In genomic region chr4:139932970-139933801, GRCm38 (mm10) we compare ENCODE assay signal across 8 mouse cellular contexts. TPM values are rescaled to one million over a fixed set of nuclear protein-coding genes. Genes with fewer than 3 reads are reported as not detected.
DNase-seq lines count a peak whose midpoint lies in the region; ATAC-seq and TF ChIP-seq lines count a peak whose summit lies in the region.

No protein-coding gene starts in this region.

- H3K27me3 ChIP-seq in lung, embryonic 16.5 days (ENCODE audit: control insufficient read depth, insufficient read depth, low read depth, low read length), result peaks cover 6% of the 10 kb centered on the region
- H3K27me3 ChIP-seq in embryonic facial prominence, embryonic 15.5 days, result peaks cover 10% of the 10 kb centered on the region

- intact Hi-C loops in left cerebral cortex, postnatal 10 days (cut with DNase I), result no loop called here
- intact Hi-C loops in heart, postnatal 25 days (cut with DNase I), result no loop called here

- DNase-seq in lung, adult 2 months, result no peak
- peak; percentile 57 to 72 for DNase-seq in left cerebral cortex, postnatal 10 days (ENCODE audit: extremely low spot score in 1 of 2, low spot score in 2 of 2)
- DNase-seq in skeletal muscle tissue, adult 2 months (ENCODE audit: low read depth, low spot score), result peak; percentile 13
- DNase-seq in heart, postnatal 25 days (ENCODE audit: low spot score), result no peak
- no peak for DNase-seq in spleen, adult 18-20 months

- 44% methylated on average over 18 of the region's 18 CpGs for WGBS in lung, embryonic 16.5 days
- WGBS in lung, adult 2 months, result 52% methylated on average over 18 of the region's 18 CpGs
- 42% methylated on average over 18 of the region's 18 CpGs for WGBS in embryonic facial prominence, embryonic 15.5 days

- no peak overlapping the region for H3K4me3 ChIP-seq in lung, embryonic 16.5 days (ENCODE audit: low read length)
- no peak overlapping the region for H3K4me3 ChIP-seq in lung, adult 2 months (replicated peaks; ENCODE audit: extremely low read depth, low read depth, low read length)
- no peak overlapping the region for H3K4me3 ChIP-seq in embryonic facial prominence, embryonic 15.5 days (replicated peaks)

- H3K9ac ChIP-seq in lung, embryonic 16.5 days (ENCODE audit: low read length), result no peak overlapping the region
- no peak overlapping the region for H3K9ac ChIP-seq in embryonic facial prominence, embryonic 15.5 days

- peaks cover 6% of the 10 kb centered on the region; the same call in 1 of the 2 replicates for H3K4me1 ChIP-seq in lung, embryonic 16.5 days (replicated peaks; ENCODE audit: control insufficient read depth, insufficient read depth, low read length)
- no peaks in the 10 kb centered on the region for H3K4me1 ChIP-seq in lung, adult 2 months (ENCODE audit: control insufficient read depth, insufficient read depth, low read length)
- peaks cover 19% of the 10 kb centered on the region for H3K4me1 ChIP-seq in embryonic facial prominence, embryonic 15.5 days

- no peak for TF ChIP-seq POLR2A in lung, adult 2 months (IDR thresholded peaks at IDR 0.05; ENCODE audit: borderline replicate concordance, extremely low read depth, low read depth, low read length)

- no peaks in the 10 kb centered on the region for H3K9me3 ChIP-seq in lung, embryonic 16.5 days (ENCODE audit: control insufficient read depth, low read length)
- no peaks in the 10 kb centered on the region for H3K9me3 ChIP-seq in embryonic facial prominence, embryonic 15.5 days (replicated peaks)

- peak overlapping the region; percentile 36; the same call in 1 of the 2 replicates for H3K27ac ChIP-seq in lung, embryonic 16.5 days (ENCODE audit: low read length)
- peak overlapping the region; percentile 73 for H3K27ac ChIP-seq in embryonic facial prominence, embryonic 15.5 days (replicated peaks)

- no peak for TF ChIP-seq CTCF in lung, adult 2 months (IDR thresholded peaks at IDR 0.05; ENCODE audit: insufficient read depth, low read length)

- peak overlapping the region; percentile 26; the same call in 1 of the 2 replicates for H3K4me2 ChIP-seq in lung, embryonic 16.5 days (ENCODE audit: low read depth, low read length)
- peak overlapping the region; percentile 6; the same call in 1 of the 2 replicates for H3K4me2 ChIP-seq in embryonic facial prominence, embryonic 15.5 days (replicated peaks)

- no peaks in the 10 kb centered on the region for H3K36me3 ChIP-seq in lung, embryonic 16.5 days (ENCODE audit: control insufficient read depth, insufficient read depth, low read length)
- H3K36me3 ChIP-seq in embryonic facial prominence, embryonic 15.5 days, result no peaks in the 10 kb centered on the region

- ATAC-seq in lung, embryonic 16.5 days (ENCODE audit: low read depth), result peak; percentile 75
- ATAC-seq in embryonic facial prominence, embryonic 15.5 days (ENCODE audit: insufficient number of reproducible peaks, low FRiP score, low TSS enrichment, low read depth), result 0 out of 2 replicates have a peak, but pooled peaks have one; percentile 17
- no peak for ATAC-seq in megakaryocyte, adult 5-6 weeks (ENCODE audit: poor library complexity, severe bottlenecking)

RNA-seq across cellular contexts. Expression of gene Klhdc7a, which starts 34.6 kb away (rescaled TPM):
- 1.1 and 1.2 TPM in 2 replicates for polyA plus RNA-seq in lung, embryonic 16.5 days (2015; fragmentation: Nextera tagmentation; extraction: Ambion mirVana)
- 7.4 and 7.8 TPM in 2 replicates for polyA plus RNA-seq in lung, adult 2 months (2012; rRNA removed)
- 0.53 and 0.60 TPM in 2 replicates for polyA plus RNA-seq in embryonic facial prominence, embryonic 15.5 days (2015; fragmentation: Nextera tagmentation; extraction: Ambion mirVana)
- total RNA-seq in left cerebral cortex, postnatal 10 days (2021), result 1 to 10 TPM in 1 of 2 experiments, under 1 TPM in 1; 0.99 to 1.1 TPM
- 1 to 10 TPM in 1 of 2 experiments, under 1 TPM in 1; 0.99 to 1.9 TPM for total RNA-seq in heart, postnatal 25 days (2021)
- not detected in 2 replicates for total RNA-seq in megakaryocyte, adult 5-6 weeks (2015)
- not detected in 2 replicates for total RNA-seq in megakaryocyte, adult 5-6 weeks (2017)

Comparison
In these comparisons a context has a peak if more than half of its experiments do, and no peak if none do; other contexts are left out.
1. DNase-seq: peak in left cerebral cortex, postnatal 10 days (2 of 2) and skeletal muscle tissue, adult 2 months (single experiment); none in lung, adult 2 months (single experiment), heart, postnatal 25 days (single experiment) and spleen, adult 18-20 months (0 of 2).